Mouse (Mus musculus): ENCODE data around the gene Duox2. TPM values are rescaled to one million over a fixed set of nuclear protein-coding genes. Genes with fewer than 3 reads are reported as not detected.

The Duox2 gene
- polyA plus RNA-seq, 1 experiment from 2014 or later, result not detected

Other genes starting within 250 kb of the Duox2 start
- 13.5 and 13.6 TPM in 2 replicates for gene Spg11, start 180.1 kb downstream of the Duox2 start, polyA plus RNA-seq (2016; fragmentation: Nextera tagmentation; extraction: Ambion mirVana)
- 89.2 and 89.5 TPM in 2 replicates for gene B2m, start 150.8 kb downstream of the Duox2 start, polyA plus RNA-seq (2016; fragmentation: Nextera tagmentation; extraction: Ambion mirVana)
- 0.09 TPM in 1 of 2 replicates, not detected in the other for gene Trim69, start 137.7 kb downstream of the Duox2 start, polyA plus RNA-seq (2016; fragmentation: Nextera tagmentation; extraction: Ambion mirVana)
- gene Patl2, start 112.3 kb downstream of the Duox2 start, polyA plus RNA-seq (2016; fragmentation: Nextera tagmentation; extraction: Ambion mirVana), result not detected in 2 replicates
- not detected in 2 replicates for gene Terb2, start 112.2 kb downstream of the Duox2 start, polyA plus RNA-seq (2016; fragmentation: Nextera tagmentation; extraction: Ambion mirVana)
- 30.7 and 30.9 TPM in 2 replicates for gene Sord, start 63.7 kb downstream of the Duox2 start, polyA plus RNA-seq (2016; fragmentation: Nextera tagmentation; extraction: Ambion mirVana)
- not detected in 2 replicates for gene Duoxa2, start 451 bp upstream of the Duox2 start, polyA plus RNA-seq (2016; fragmentation: Nextera tagmentation; extraction: Ambion mirVana)
- not detected in 2 replicates for gene Duoxa1, start 15.3 kb upstream of the Duox2 start, polyA plus RNA-seq (2016; fragmentation: Nextera tagmentation; extraction: Ambion mirVana)
- 0.05 TPM in 1 of 2 replicates, not detected in the other for gene Duox1, start 17.2 kb upstream of the Duox2 start, polyA plus RNA-seq (2016; fragmentation: Nextera tagmentation; extraction: Ambion mirVana)
- gene Shf, start 70.7 kb upstream of the Duox2 start, polyA plus RNA-seq (2016; fragmentation: Nextera tagmentation; extraction: Ambion mirVana), result 3.3 and 4.6 TPM in 2 replicates
- not detected in 2 replicates for gene Slc28a2, start 128.0 kb upstream of the Duox2 start, polyA plus RNA-seq (2016; fragmentation: Nextera tagmentation; extraction: Ambion mirVana)
- not detected in 2 replicates for gene Gm14085, start 186.5 kb upstream of the Duox2 start, polyA plus RNA-seq (2016; fragmentation: Nextera tagmentation; extraction: Ambion mirVana)

Data from forebrain, embryonic 10.5 days (tissue).